Mouse (Mus musculus): ENCODE data around the gene Tpx2. TPM values are rescaled to one million over a fixed set of nuclear protein-coding genes. Genes with fewer than 3 reads are reported as not detected.

Tpx2 gene
- polyA plus RNA-seq, 1 experiment from 2014 or later, result 57.7 TPM

DNA sequence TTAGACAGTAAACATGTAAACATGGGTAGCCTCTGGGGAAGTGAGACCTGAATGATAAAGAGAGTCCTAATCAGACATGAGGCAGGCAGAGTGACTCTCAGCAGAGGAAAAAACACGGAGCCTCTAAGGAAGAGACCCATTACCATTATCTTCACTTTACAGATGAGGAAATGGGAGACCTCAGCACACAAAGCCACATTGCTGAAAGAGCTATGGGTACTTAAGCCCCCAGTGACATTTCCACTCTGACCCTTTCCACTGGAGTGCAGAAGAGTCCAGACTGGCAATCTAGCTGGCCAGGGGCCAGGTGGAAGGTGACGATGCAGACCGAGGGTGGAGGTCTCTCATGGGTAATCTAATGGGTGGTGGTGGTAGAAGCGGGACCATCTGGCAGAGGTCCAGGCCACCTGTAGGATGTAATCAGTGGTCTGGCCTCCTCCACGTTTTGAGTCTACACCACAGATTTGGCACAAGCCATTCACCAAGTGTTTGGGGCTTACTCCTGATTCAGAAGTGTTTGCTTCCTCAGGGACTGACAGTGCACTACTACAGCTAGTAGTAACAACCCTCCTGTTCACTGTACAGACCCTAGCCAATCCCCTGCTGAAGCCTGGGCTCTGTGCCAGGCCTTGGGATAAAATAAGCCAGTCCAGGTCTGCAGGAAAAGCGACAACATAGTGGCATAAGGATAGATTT lies 30.0 kb upstream of the Tpx2 start:
- H3K9me3 ChIP-seq (replicated peaks; ENCODE audit: control insufficient read depth, low read length), result no peaks in the 10 kb centered on the region
- H3K27ac ChIP-seq (ENCODE audit: low read length), result peak overlapping the region; percentile 99
- WGBS (ENCODE audit: insufficient replicate concordance), result 18% methylated on average over 6 of the region's 6 CpGs
- peak; percentile 71 for ATAC-seq (ENCODE audit: low read depth)
- H3K4me2 ChIP-seq (ENCODE audit: low read depth, low read length), result peak overlapping the region; percentile 50
- peaks cover 89% of the 10 kb centered on the region for H3K4me1 ChIP-seq (ENCODE audit: control insufficient read depth, low read depth, low read length)
- H3K27me3 ChIP-seq (ENCODE audit: control insufficient read depth, insufficient read depth, low read depth, low read length), result no peaks in the 10 kb centered on the region
- H3K9ac ChIP-seq (ENCODE audit: low read depth, low read length), result peak overlapping the region; percentile 70
- H3K36me3 ChIP-seq (ENCODE audit: control insufficient read depth, insufficient read depth), result peaks cover 20% of the 10 kb centered on the region
- peak overlapping the region; percentile 28 for H3K4me3 ChIP-seq (ENCODE audit: low read depth, low read length)

DNA sequence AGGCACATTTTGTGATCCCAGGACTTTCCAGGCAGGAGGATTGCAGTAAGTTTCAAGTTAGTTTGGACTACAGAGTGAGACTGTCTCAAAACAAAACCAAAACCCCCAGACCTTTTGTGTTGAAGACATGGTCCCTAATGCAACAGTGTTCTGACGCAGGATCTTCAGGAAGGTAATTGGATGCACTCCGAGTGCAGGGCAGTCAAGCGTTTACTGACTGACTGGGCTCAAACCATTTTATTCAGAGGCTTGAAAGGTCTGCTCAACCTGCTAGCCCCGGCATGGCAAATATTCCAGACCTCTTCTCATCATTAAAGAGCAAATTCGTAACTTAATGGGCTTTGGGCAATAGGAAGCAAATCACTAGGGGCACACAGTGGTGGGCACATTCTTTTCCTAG lies 29.1 kb upstream of the Tpx2 start:
- Histone ChIP-seq H3K4me1 (ENCODE audit: control insufficient read depth, low read depth, low read length) (peaks cover 83% of the 10 kb centered on the region), H3K36me3 (ENCODE audit: control insufficient read depth, insufficient read depth) (peaks cover 20% of the 10 kb centered on the region), H3K4me2 (ENCODE audit: low read depth, low read length) (peak overlapping the region; percentile 50), H3K27me3 (ENCODE audit: control insufficient read depth, insufficient read depth, low read depth, low read length) (no peaks in the 10 kb centered on the region), H3K27ac (ENCODE audit: low read length) (peak overlapping the region; percentile 99), H3K9me3 (replicated peaks; ENCODE audit: control insufficient read depth, low read length) (no peaks in the 10 kb centered on the region), H3K4me3 (ENCODE audit: low read depth, low read length) (no peak overlapping the region), H3K9ac (ENCODE audit: low read depth, low read length) (0 out of 2 replicates have a peak overlapping the region, but pooled peaks have one; percentile 6)
- no peak for ATAC-seq (ENCODE audit: low read depth)
- 94% methylated on average over 5 of the region's 5 CpGs for WGBS (ENCODE audit: insufficient replicate concordance)

DNA sequence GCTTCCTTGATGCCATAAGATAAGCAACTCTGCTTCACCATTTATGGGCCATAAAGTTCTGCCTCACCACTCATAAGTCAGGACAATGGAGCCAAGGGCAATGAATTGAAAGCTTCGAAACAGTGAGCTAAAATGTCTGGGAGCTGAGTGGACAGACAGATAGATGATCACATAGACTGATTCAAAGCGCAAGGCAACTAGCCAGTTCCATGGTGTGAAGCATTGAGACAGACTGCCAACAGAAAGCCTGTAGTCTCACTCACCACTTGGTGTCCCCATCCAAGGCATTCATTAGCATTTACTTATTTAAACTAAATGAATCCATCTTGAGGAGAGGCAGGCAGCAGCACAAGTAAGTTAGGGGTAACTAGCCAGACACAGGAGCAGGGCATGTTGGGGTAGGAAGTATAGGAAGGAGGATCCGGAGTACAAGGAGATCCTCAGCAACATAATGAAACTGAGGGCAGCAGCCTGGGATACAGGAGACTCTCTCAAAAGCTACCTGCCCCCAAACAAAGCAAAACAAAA lies 28.6 kb upstream of the Tpx2 start:
- H3K4me1 ChIP-seq (ENCODE audit: control insufficient read depth, low read depth, low read length), result peaks cover 84% of the 10 kb centered on the region
- H3K4me2 ChIP-seq (ENCODE audit: low read depth, low read length), result no peak overlapping the region
- H3K4me3 ChIP-seq (ENCODE audit: low read depth, low read length), result no peak overlapping the region
- H3K36me3 ChIP-seq (ENCODE audit: control insufficient read depth, insufficient read depth), result peaks cover 23% of the 10 kb centered on the region
- no peaks in the 10 kb centered on the region for H3K27me3 ChIP-seq (ENCODE audit: control insufficient read depth, insufficient read depth, low read depth, low read length)
- H3K9ac ChIP-seq (ENCODE audit: low read depth, low read length), result peak overlapping the region; percentile 17; the same call in 1 of the 2 replicates
- no peaks in the 10 kb centered on the region for H3K9me3 ChIP-seq (replicated peaks; ENCODE audit: control insufficient read depth, low read length)
- ATAC-seq (ENCODE audit: low read depth), result no peak
- H3K27ac ChIP-seq (ENCODE audit: low read length), result peak overlapping the region; percentile 99
- WGBS (ENCODE audit: insufficient replicate concordance), result 89% methylated on average over 3 of the region's 3 CpGs

DNA sequence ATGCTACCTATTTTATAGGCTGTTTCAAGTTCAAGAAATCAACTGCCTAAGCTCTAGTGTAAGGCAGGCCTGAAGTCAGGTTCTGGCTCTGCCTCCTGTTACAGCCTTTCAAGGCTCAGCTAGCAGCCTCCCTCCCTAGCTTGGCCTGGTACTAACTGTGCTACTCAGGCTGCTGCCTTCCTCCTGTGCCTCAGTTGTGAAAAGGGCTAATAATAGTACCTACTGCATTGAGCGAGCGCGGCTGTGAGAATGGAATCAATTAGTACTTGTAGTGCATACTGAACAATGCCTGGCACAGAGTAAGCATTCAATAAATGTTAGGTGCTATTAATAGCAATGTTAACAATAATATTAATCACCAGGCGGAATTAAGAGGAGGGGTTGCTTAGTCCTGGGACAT lies 27.8 kb upstream of the Tpx2 start:
- no peak overlapping the region for H3K4me3 ChIP-seq (ENCODE audit: low read depth, low read length)
- H3K9ac ChIP-seq (ENCODE audit: low read depth, low read length), result peak overlapping the region; percentile 17; the same call in 1 of the 2 replicates
- H3K9me3 ChIP-seq (replicated peaks; ENCODE audit: control insufficient read depth, low read length), result no peaks in the 10 kb centered on the region
- H3K27ac ChIP-seq (ENCODE audit: low read length), result peak overlapping the region; percentile 99
- H3K27me3 ChIP-seq (ENCODE audit: control insufficient read depth, insufficient read depth, low read depth, low read length), result no peaks in the 10 kb centered on the region
- H3K4me1 ChIP-seq (ENCODE audit: control insufficient read depth, low read depth, low read length), result peaks cover 85% of the 10 kb centered on the region
- H3K36me3 ChIP-seq (ENCODE audit: control insufficient read depth, insufficient read depth), result peaks cover 23% of the 10 kb centered on the region
- WGBS (ENCODE audit: insufficient replicate concordance), result 86% methylated on average over 4 of the region's 4 CpGs
- H3K4me2 ChIP-seq (ENCODE audit: low read depth, low read length), result peak overlapping the region; percentile 8; the same call in 1 of the 2 replicates
- no peak for ATAC-seq (ENCODE audit: low read depth)

DNA sequence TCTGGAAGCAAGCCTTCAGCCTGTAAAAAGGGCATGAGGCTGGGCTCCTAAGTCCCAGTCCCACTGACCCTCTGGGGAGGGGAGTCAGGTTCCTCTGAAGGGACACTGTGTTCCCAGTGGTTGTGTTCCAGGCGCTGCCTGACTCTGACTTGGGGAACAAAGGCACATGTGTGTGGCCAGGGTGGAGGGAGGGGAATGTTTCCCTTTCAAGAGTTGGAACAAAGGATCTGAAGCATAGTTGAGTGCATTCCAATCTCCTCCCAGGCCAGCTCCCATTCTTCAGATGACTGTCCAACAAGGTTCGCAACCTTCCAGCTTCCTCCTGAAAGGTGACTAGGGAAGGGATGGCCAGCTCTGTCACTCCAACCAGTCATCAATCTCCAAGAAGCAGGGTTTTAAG lies 27.4 kb upstream of the Tpx2 start:
- peaks cover 85% of the 10 kb centered on the region for H3K4me1 ChIP-seq (ENCODE audit: control insufficient read depth, low read depth, low read length)
- H3K9me3 ChIP-seq (replicated peaks; ENCODE audit: control insufficient read depth, low read length), result no peaks in the 10 kb centered on the region
- no peak overlapping the region for H3K9ac ChIP-seq (ENCODE audit: low read depth, low read length)
- no peaks in the 10 kb centered on the region for H3K27me3 ChIP-seq (ENCODE audit: control insufficient read depth, insufficient read depth, low read depth, low read length)
- H3K27ac ChIP-seq (ENCODE audit: low read length), result peak overlapping the region; percentile 35; the same call in 1 of the 2 replicates
- no peak overlapping the region for H3K4me2 ChIP-seq (ENCODE audit: low read depth, low read length)
- no peak for ATAC-seq (ENCODE audit: low read depth)
- WGBS (ENCODE audit: insufficient replicate concordance), result 87% methylated on average over 2 of the region's 2 CpGs
- no peak overlapping the region for H3K4me3 ChIP-seq (ENCODE audit: low read depth, low read length)
- peaks cover 23% of the 10 kb centered on the region for H3K36me3 ChIP-seq (ENCODE audit: control insufficient read depth, insufficient read depth)

DNA sequence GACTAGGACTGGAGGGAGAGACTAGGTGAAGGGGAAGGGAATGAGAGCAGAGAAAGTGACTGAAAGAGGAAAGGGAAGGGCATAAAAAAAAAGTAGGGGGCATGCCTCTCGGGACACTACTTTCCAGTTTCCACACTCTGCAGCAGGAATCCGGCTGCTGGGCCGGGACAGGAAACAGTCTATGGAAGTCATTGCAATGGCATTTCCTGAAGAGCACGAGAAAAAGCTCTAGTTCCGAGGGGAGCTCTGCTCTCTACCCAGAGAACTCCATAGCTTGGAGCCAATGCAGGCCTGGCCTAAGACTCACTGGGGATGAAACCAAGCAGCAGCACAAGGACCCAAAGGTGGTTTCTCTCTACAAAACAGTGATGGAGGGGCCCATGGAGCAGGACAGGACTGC lies 26.7 kb upstream of the Tpx2 start:
- Histone ChIP-seq H3K9me3 (replicated peaks; ENCODE audit: control insufficient read depth, low read length) (no peaks in the 10 kb centered on the region), H3K9ac (ENCODE audit: low read depth, low read length) (no peak overlapping the region), H3K27me3 (ENCODE audit: control insufficient read depth, insufficient read depth, low read depth, low read length) (no peaks in the 10 kb centered on the region), H3K36me3 (ENCODE audit: control insufficient read depth, insufficient read depth) (peaks cover 23% of the 10 kb centered on the region), H3K4me2 (ENCODE audit: low read depth, low read length) (no peak overlapping the region), H3K27ac (ENCODE audit: low read length) (peak overlapping the region; percentile 2; the same call in 1 of the 2 replicates), H3K4me3 (ENCODE audit: low read depth, low read length) (no peak overlapping the region), H3K4me1 (ENCODE audit: control insufficient read depth, low read depth, low read length) (peaks cover 84% of the 10 kb centered on the region)
- ATAC-seq (ENCODE audit: low read depth), result no peak
- WGBS (ENCODE audit: insufficient replicate concordance), result 51% methylated on average over 5 of the region's 5 CpGs

DNA sequence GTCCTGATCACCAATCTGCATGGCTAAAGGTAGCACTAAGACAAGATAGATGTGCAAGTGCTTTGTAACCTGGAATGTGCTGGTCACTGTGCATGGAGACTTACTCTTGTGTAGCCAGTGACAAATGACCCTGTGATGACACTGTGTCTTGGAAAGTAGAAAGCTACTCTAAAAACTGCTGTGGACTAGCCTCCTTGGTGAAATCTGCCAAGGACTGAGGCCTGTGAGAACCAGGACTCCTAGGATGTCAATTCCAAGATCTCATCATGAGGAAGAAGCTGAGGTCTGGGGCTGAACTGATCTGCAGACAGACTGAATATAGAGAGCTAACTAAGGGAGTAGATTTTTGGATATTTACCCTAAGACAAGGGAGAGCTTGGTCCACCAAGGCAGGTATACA lies 26.2 kb upstream of the Tpx2 start:
- peaks cover 84% of the 10 kb centered on the region for H3K4me1 ChIP-seq (ENCODE audit: control insufficient read depth, low read depth, low read length)
- peaks cover 23% of the 10 kb centered on the region for H3K36me3 ChIP-seq (ENCODE audit: control insufficient read depth, insufficient read depth)
- no peak for ATAC-seq (ENCODE audit: low read depth)
- no peaks in the 10 kb centered on the region for H3K27me3 ChIP-seq (ENCODE audit: control insufficient read depth, insufficient read depth, low read depth, low read length)
- H3K9ac ChIP-seq (ENCODE audit: low read depth, low read length), result no peak overlapping the region
- no peaks in the 10 kb centered on the region for H3K9me3 ChIP-seq (replicated peaks; ENCODE audit: control insufficient read depth, low read length)
- no peak overlapping the region for H3K27ac ChIP-seq (ENCODE audit: low read length)
- no peak overlapping the region for H3K4me3 ChIP-seq (ENCODE audit: low read depth, low read length)
- H3K4me2 ChIP-seq (ENCODE audit: low read depth, low read length), result no peak overlapping the region

DNA sequence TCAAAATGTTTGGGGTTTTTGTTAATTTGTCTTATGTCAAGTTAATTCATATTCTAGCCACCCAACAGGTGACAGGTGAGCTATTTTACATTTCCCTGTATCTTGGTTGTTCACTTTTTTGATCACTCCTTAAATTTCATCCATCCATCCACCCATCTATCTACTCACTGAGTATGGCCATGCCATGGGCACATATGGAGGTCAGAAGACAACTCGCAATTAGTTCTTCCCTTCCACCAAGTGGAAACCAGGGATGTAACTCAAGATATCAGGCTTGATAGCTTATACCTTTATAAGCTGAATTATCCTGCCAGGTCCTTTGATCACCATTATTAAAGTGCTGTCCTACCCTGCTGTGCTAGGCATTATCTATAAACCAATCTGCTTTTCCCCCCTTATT lies 24.0 kb upstream of the Tpx2 start:
- ATAC-seq (ENCODE audit: low read depth), result no peak
- Histone ChIP-seq H3K4me3 (ENCODE audit: low read depth, low read length) (no peak overlapping the region), H3K36me3 (ENCODE audit: control insufficient read depth, insufficient read depth) (peaks cover 27% of the 10 kb centered on the region), H3K9ac (ENCODE audit: low read depth, low read length) (no peak overlapping the region), H3K9me3 (replicated peaks; ENCODE audit: control insufficient read depth, low read length) (no peaks in the 10 kb centered on the region), H3K4me2 (ENCODE audit: low read depth, low read length) (no peak overlapping the region), H3K4me1 (ENCODE audit: control insufficient read depth, low read depth, low read length) (peaks cover 84% of the 10 kb centered on the region), H3K27me3 (ENCODE audit: control insufficient read depth, insufficient read depth, low read depth, low read length) (no peaks in the 10 kb centered on the region), H3K27ac (ENCODE audit: low read length) (no peak overlapping the region)
- WGBS (ENCODE audit: insufficient replicate concordance), result 88% methylated on average over 1 of the region's 1 CpGs

DNA sequence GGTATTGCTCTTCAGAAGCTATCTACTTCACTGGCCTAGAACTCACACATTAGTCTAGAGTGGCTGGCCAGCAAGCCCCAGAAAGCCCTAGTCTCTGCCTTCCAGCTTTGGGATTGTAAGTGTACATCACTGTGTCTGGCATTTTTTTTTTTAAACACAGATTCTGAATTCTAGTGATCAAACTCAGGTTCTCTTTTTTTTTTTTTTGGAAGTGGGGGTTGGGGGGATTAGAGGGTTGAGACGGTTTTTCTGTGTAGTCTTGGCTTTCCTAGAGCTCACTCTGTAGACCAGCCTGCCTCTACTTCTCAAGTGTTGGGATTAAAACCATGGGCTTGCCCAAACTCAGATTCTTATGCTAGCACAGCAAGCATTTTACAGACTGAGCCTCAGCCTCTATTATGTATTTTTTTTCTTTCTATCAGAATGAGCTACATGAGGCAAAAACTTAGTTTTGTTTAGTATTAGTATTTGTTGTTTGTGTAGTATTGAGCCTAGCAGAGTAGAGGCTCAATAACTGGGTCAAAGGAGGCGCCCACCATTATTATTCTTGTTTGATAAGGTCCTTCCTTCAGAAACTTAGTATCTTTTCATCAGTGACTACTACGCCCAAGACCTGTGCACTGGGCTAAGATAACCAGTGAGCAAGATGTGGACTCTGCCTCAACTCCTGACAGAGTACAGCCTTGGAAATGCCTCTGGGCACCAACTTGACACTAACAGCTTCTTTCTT lies 23.2 kb upstream of the Tpx2 start:
- peak; percentile 75 for ATAC-seq (ENCODE audit: low read depth)
- H3K27ac ChIP-seq (ENCODE audit: low read length), result peak overlapping the region; percentile 76
- peaks cover 82% of the 10 kb centered on the region for H3K4me1 ChIP-seq (ENCODE audit: control insufficient read depth, low read depth, low read length)
- peak overlapping the region; percentile 75 for H3K4me2 ChIP-seq (ENCODE audit: low read depth, low read length)
- H3K27me3 ChIP-seq (ENCODE audit: control insufficient read depth, insufficient read depth, low read depth, low read length), result no peaks in the 10 kb centered on the region
- peak overlapping the region; percentile 88 for H3K4me3 ChIP-seq (ENCODE audit: low read depth, low read length)
- WGBS (ENCODE audit: insufficient replicate concordance), result 29% methylated on average over 3 of the region's 3 CpGs
- H3K9me3 ChIP-seq (replicated peaks; ENCODE audit: control insufficient read depth, low read length), result no peaks in the 10 kb centered on the region
- peaks cover 21% of the 10 kb centered on the region for H3K36me3 ChIP-seq (ENCODE audit: control insufficient read depth, insufficient read depth)
- H3K9ac ChIP-seq (ENCODE audit: low read depth, low read length), result peak overlapping the region; percentile 46
